8 mouse cellular contexts compared by ENCODE assay signal in the genomic region with DNA sequence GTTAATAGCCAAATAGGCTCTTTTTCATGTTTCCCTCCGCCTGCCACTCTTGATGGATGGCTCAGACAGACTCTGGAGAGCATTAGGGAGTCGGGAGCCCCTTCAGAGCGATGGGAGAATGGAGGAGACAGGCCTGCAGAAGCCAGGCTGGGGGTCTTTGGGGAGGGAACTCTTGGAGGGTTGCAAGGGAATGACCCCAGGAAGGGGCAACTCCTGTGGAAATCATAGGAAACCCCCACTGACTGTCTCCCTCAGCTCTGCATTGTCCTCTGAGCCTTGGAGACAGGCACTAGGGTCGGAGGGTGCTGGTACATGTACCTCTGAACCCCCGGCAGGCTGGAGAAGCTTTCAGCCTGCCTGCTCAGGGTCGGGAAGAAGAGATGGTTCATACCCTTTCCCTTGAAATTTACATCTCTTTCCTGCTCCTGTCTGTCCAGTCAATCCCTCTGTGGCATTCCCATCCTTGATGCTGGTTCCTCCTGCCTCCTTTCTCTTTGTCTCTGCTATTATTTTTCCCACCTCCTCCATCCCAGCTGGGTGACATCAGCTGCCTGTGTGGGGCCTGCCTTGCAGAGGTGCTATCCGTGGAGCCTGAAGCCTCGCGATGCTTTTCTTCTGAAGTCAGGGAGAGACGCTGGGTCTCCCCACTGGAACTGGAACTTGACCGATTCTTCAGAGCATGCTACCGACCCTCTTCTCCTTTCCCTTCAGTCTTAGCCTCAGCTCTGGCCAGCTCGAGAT. TPM values are rescaled to one million over a fixed set of nuclear protein-coding genes. Genes with fewer than 3 reads are reported as not detected.
DNase-seq lines count a peak whose midpoint lies in the region; ATAC-seq lines count a peak whose summit lies in the region.

No protein-coding gene starts in this region.

- no peaks in the 10 kb centered on the region for H3K9me3 ChIP-seq in forebrain, embryonic 10.5 days
- H3K9me3 ChIP-seq in limb, embryonic 13.5 days = no peaks in the 10 kb centered on the region

- peak; percentile 35 for DNase-seq in left cerebral cortex, postnatal 4 days
- no peak for DNase-seq in left cerebral cortex, adult 18-20 months (ENCODE audit: low spot score in 2 of 2)
- DNase-seq in forebrain, embryonic 10.5 days (ENCODE audit: extremely low spot score, low spot score) = peak; percentile 74
- peak; percentile 42 for DNase-seq in right cerebral cortex, postnatal 14 days
- no peak for DNase-seq in Muller cell, postnatal 12 days (ENCODE audit: inconsistent ontology term)
- no peak for DNase-seq in thymus, postnatal 14 days
- no peak for DNase-seq in gastrocnemius, postnatal 4 days (ENCODE audit: low spot score in 2 of 2)

- H3K9ac ChIP-seq in limb, embryonic 13.5 days = peak overlapping the region; percentile 67

- H3K4me2 ChIP-seq in limb, embryonic 13.5 days (replicated peaks) = peak overlapping the region; percentile 83

- intact Hi-C loops in left cerebral cortex, postnatal 4 days (cut with DNase I) = no loop called here

- H3K27ac ChIP-seq in forebrain, embryonic 10.5 days = peak overlapping the region; percentile 95
- H3K27ac ChIP-seq in limb, embryonic 13.5 days = peak overlapping the region; percentile 28; the same call in 1 of the 2 replicates

- peak overlapping the region; percentile 46 for H3K4me3 ChIP-seq in forebrain, embryonic 10.5 days
- H3K4me3 ChIP-seq in limb, embryonic 13.5 days = peak overlapping the region; percentile 46

- ATAC-seq in limb, embryonic 13.5 days (ENCODE audit: low FRiP score, low read depth) = no peak

- H3K36me3 ChIP-seq in forebrain, embryonic 10.5 days (replicated peaks) = no peaks in the 10 kb centered on the region
- H3K36me3 ChIP-seq in limb, embryonic 13.5 days = no peaks in the 10 kb centered on the region

- no peaks in the 10 kb centered on the region for H3K27me3 ChIP-seq in forebrain, embryonic 10.5 days (ENCODE audit: poor library complexity, severe bottlenecking)
- H3K27me3 ChIP-seq in limb, embryonic 13.5 days = peaks cover 15% of the 10 kb centered on the region

- 2% methylated on average over 13 of the region's 13 CpGs for WGBS in forebrain, embryonic 10.5 days
- 5% methylated on average over 13 of the region's 13 CpGs for WGBS in limb, embryonic 13.5 days

- H3K4me1 ChIP-seq in forebrain, embryonic 10.5 days = peaks cover 92% of the 10 kb centered on the region
- H3K4me1 ChIP-seq in limb, embryonic 13.5 days = peaks cover 44% of the 10 kb centered on the region

RNA-seq across cellular contexts. Expression of a gene that starts 26.8 kb away (rescaled TPM):
- total RNA-seq in left cerebral cortex, postnatal 4 days (2021) = 1 to 10 TPM; 4.1 to 5.9 TPM
- 1 to 10 TPM; 5.9 to 6.3 TPM for total RNA-seq in left cerebral cortex, adult 18-20 months (2021)
- polyA plus RNA-seq in forebrain, embryonic 10.5 days (2016; fragmentation: Nextera tagmentation; extraction: Ambion mirVana) = 25.1 and 25.6 TPM in 2 replicates
- polyA plus RNA-seq in limb, embryonic 13.5 days (2015; fragmentation: Nextera tagmentation; extraction: Ambion mirVana) = 140 and 149 TPM in 2 replicates
- 10 to 100 TPM; 71.4 to 77.1 TPM for total RNA-seq in gastrocnemius, postnatal 4 days (2021)

RNA-seq across cellular contexts. Expression of a gene that starts 39.8 kb away (rescaled TPM):
- 10 to 100 TPM; 63.3 to 65.4 TPM for total RNA-seq in left cerebral cortex, postnatal 4 days (2021)
- total RNA-seq in left cerebral cortex, adult 18-20 months (2021) = 10 to 100 TPM; 27.5 to 31.8 TPM
- 107 and 111 TPM in 2 replicates for polyA plus RNA-seq in forebrain, embryonic 10.5 days (2016; fragmentation: Nextera tagmentation; extraction: Ambion mirVana)
- polyA plus RNA-seq in limb, embryonic 13.5 days (2015; fragmentation: Nextera tagmentation; extraction: Ambion mirVana) = 87.0 and 92.3 TPM in 2 replicates
- 10 to 100 TPM; 39.2 to 45.1 TPM for total RNA-seq in gastrocnemius, postnatal 4 days (2021)

RNA-seq across cellular contexts. Expression of a gene that starts 46.7 kb away (rescaled TPM):
- 100 to 1,000 TPM; 108 to 115 TPM for total RNA-seq in left cerebral cortex, postnatal 4 days (2021)
- total RNA-seq in left cerebral cortex, adult 18-20 months (2021) = 100 to 1,000 TPM; 292 to 305 TPM
- polyA plus RNA-seq in forebrain, embryonic 10.5 days (2016; fragmentation: Nextera tagmentation; extraction: Ambion mirVana) = 64.7 and 66.0 TPM in 2 replicates
- 68.6 and 69.3 TPM in 2 replicates for polyA plus RNA-seq in limb, embryonic 13.5 days (2015; fragmentation: Nextera tagmentation; extraction: Ambion mirVana)
- total RNA-seq in gastrocnemius, postnatal 4 days (2021) = 100 to 1,000 TPM; 200 to 204 TPM

RNA-seq across cellular contexts. Expression of a gene that starts 51.4 kb away (rescaled TPM):
- total RNA-seq in left cerebral cortex, postnatal 4 days (2021) = not detected
- total RNA-seq in left cerebral cortex, adult 18-20 months (2021) = not detected
- 0.36 and 0.40 TPM in 2 replicates for polyA plus RNA-seq in forebrain, embryonic 10.5 days (2016; fragmentation: Nextera tagmentation; extraction: Ambion mirVana)
- 0.60 and 0.97 TPM in 2 replicates for polyA plus RNA-seq in limb, embryonic 13.5 days (2015; fragmentation: Nextera tagmentation; extraction: Ambion mirVana)
- not detected for total RNA-seq in gastrocnemius, postnatal 4 days (2021)

Comparison
In these comparisons a context has a peak if more than half of its experiments do, and no peak if none do; other contexts are left out.
1. DNase-seq: peak in left cerebral cortex, postnatal 4 days (single experiment), forebrain, embryonic 10.5 days (single experiment) and right cerebral cortex, postnatal 14 days (single experiment); none in left cerebral cortex, adult 18-20 months (0 of 2), Muller cell, postnatal 12 days (single experiment), thymus, postnatal 14 days (single experiment) and gastrocnemius, postnatal 4 days (0 of 2).
2. RNA of a gene that starts 26.8 kb away (total RNA-seq): 71.4 to 77.1 TPM in gastrocnemius, postnatal 4 days; 5.9 to 6.3 TPM in left cerebral cortex, adult 18-20 months and 4.1 to 5.9 TPM in left cerebral cortex, postnatal 4 days; every median in the first group is over 4 times any median in the second.